Mouse (Mus musculus): ENCODE results near the gene Copb2. TPM values are rescaled to one million over a fixed set of nuclear protein-coding genes. Genes with fewer than 3 reads are reported as not detected.

Gene Copb2
- polyA plus RNA-seq, 1 experiment from 2014 or later = 169 TPM

DNA sequence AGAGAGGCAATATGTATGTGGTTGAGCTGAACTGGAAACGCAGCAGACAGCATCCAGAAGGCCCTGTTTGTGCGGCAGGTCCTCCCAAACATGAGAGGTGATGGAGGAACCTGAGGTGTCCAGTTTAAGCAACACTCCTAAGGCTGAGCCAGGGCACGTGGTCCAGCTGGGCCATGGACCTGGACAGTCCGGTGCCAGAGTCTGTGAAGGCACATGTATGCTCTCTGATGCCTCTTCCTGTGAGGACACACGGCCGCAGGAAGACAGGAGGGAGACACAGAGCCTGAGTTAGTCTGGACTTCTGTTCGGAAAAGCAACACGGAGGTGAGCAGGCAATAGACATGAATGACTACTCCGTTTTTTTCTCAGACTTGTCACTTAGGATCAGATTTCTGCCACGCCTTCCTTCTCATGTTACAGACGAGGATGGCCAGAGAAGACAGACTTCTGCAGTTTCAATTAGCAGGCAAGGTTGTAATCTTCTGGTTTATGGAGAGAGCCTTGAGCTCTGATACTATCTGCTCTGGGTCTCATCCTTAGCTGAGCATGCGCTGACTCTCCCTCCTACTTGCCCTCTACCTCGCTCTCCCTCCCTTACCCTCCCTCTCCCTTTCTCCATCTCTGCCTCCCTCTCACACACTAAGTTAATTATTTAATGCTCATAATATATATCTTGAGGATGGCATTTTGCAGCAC lies 25.4 kb upstream of the Copb2 start:
- no peaks in the 10 kb centered on the region for H3K27me3 ChIP-seq (ENCODE audit: control insufficient read depth, insufficient read depth, low read depth, low read length)
- H3K36me3 ChIP-seq (ENCODE audit: control insufficient read depth, insufficient read depth, low read length) = no peaks in the 10 kb centered on the region
- H3K4me3 ChIP-seq (ENCODE audit: low read length) = no peak overlapping the region
- H3K4me2 ChIP-seq (ENCODE audit: low read depth, low read length) = peak overlapping the region; percentile 41
- H3K9me3 ChIP-seq (ENCODE audit: control insufficient read depth, low read length) = no peaks in the 10 kb centered on the region
- peaks cover 5% of the 10 kb centered on the region; the same call in 1 of the 2 replicates for H3K4me1 ChIP-seq (replicated peaks; ENCODE audit: control insufficient read depth, insufficient read depth, low read length)
- 25% methylated on average over 13 of the region's 13 CpGs for WGBS
- H3K27ac ChIP-seq (ENCODE audit: low read length) = no peak overlapping the region
- peak; percentile 45; the same call in 1 of the 2 replicates for ATAC-seq (ENCODE audit: low read depth)
- peak overlapping the region; percentile 34 for H3K9ac ChIP-seq (ENCODE audit: low read length)

GRCm38 (mm10) chr9:98538713-98539360 lies 24.7 kb upstream of the Copb2 start:
- no peaks in the 10 kb centered on the region for H3K27me3 ChIP-seq (ENCODE audit: control insufficient read depth, insufficient read depth, low read depth, low read length)
- no peaks in the 10 kb centered on the region for H3K36me3 ChIP-seq (ENCODE audit: control insufficient read depth, insufficient read depth, low read length)
- no peak overlapping the region for H3K4me3 ChIP-seq (ENCODE audit: low read length)
- H3K27ac ChIP-seq (ENCODE audit: low read length) = no peak overlapping the region
- peaks cover 5% of the 10 kb centered on the region; the same call in 1 of the 2 replicates for H3K4me1 ChIP-seq (replicated peaks; ENCODE audit: control insufficient read depth, insufficient read depth, low read length)
- H3K9me3 ChIP-seq (ENCODE audit: control insufficient read depth, low read length) = no peaks in the 10 kb centered on the region
- H3K4me2 ChIP-seq (ENCODE audit: low read depth, low read length) = peak overlapping the region; percentile 41
- peak; percentile 79 for ATAC-seq (ENCODE audit: low read depth)
- H3K9ac ChIP-seq (ENCODE audit: low read length) = peak overlapping the region; percentile 34; the same call in 1 of the 2 replicates
- WGBS = 4% methylated on average over 13 of the region's 13 CpGs

- Histone ChIP-seq H3K36me3 (ENCODE audit: control insufficient read depth, insufficient read depth, low read length) (no peaks in the 10 kb centered on the region), H3K9ac (ENCODE audit: low read length) (no peak overlapping the region), H3K4me3 (ENCODE audit: low read length) (no peak overlapping the region), H3K27ac (ENCODE audit: low read length) (no peak overlapping the region), H3K27me3 (ENCODE audit: control insufficient read depth, insufficient read depth, low read depth, low read length) (no peaks in the 10 kb centered on the region), H3K4me1 (replicated peaks; ENCODE audit: control insufficient read depth, insufficient read depth, low read length) (no peaks in the 10 kb centered on the region), H3K4me2 (ENCODE audit: low read depth, low read length) (no peak overlapping the region), H3K9me3 (ENCODE audit: control insufficient read depth, low read length) (no peaks in the 10 kb centered on the region)
- WGBS = 78% methylated on average over 3 of the region's 3 CpGs
- no peak for ATAC-seq (ENCODE audit: low read depth)
Observed at GRCm38 (mm10) chr9:98544042-98544441, 19.5 kb upstream of the Copb2 start.

DNA sequence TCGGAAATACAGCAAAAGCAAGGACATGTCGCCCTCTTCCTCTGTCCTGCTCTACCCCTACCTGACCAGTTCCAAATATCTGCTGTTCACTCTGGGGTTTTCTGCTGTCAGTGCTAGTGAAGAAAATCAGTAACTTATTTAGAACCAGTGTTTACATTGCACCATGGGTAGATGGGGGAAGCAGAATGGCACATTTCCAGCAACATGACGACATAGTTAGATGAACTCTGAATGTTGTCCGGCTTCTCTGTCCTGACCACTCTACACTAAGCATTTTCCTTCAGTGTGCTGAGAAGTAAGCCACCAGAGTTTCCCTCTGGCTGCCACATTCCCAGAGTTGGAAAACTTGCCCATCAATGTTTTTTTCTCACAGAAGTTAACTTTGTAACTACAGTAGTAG lies 20.3 kb downstream of the Copb2 start:
- Histone ChIP-seq H3K9me3 (ENCODE audit: control insufficient read depth, low read length) (no peaks in the 10 kb centered on the region), H3K36me3 (ENCODE audit: control insufficient read depth, insufficient read depth, low read length) (peaks cover 62% of the 10 kb centered on the region), H3K4me2 (ENCODE audit: low read depth, low read length) (no peak overlapping the region), H3K4me1 (replicated peaks; ENCODE audit: control insufficient read depth, insufficient read depth, low read length) (no peaks in the 10 kb centered on the region), H3K4me3 (ENCODE audit: low read length) (no peak overlapping the region), H3K27me3 (ENCODE audit: control insufficient read depth, insufficient read depth, low read depth, low read length) (no peaks in the 10 kb centered on the region), H3K27ac (ENCODE audit: low read length) (no peak overlapping the region), H3K9ac (ENCODE audit: low read length) (no peak overlapping the region)
- 75% methylated on average over 4 of the region's 4 CpGs for WGBS
- no peak for ATAC-seq (ENCODE audit: low read depth)

GRCm38 (mm10) chr9:98600094-98600493 lies 36.6 kb downstream of the Copb2 start:
- Histone ChIP-seq H3K4me3 (ENCODE audit: low read length) (no peak overlapping the region; the same call in 1 of the 2 replicates), H3K4me1 (replicated peaks; ENCODE audit: control insufficient read depth, insufficient read depth, low read length) (peaks cover 7% of the 10 kb centered on the region; the same call in 1 of the 2 replicates), H3K4me2 (ENCODE audit: low read depth, low read length) (no peak overlapping the region), H3K9ac (ENCODE audit: low read length) (no peak overlapping the region), H3K36me3 (ENCODE audit: control insufficient read depth, insufficient read depth, low read length) (peaks cover 10% of the 10 kb centered on the region; the same call in 1 of the 2 replicates), H3K9me3 (ENCODE audit: control insufficient read depth, low read length) (no peaks in the 10 kb centered on the region), H3K27me3 (ENCODE audit: control insufficient read depth, insufficient read depth, low read depth, low read length) (no peaks in the 10 kb centered on the region), H3K27ac (ENCODE audit: low read length) (no peak overlapping the region)
- WGBS = 77% methylated on average over 6 of the region's 6 CpGs
- ATAC-seq (ENCODE audit: low read depth) = no peak

DNA sequence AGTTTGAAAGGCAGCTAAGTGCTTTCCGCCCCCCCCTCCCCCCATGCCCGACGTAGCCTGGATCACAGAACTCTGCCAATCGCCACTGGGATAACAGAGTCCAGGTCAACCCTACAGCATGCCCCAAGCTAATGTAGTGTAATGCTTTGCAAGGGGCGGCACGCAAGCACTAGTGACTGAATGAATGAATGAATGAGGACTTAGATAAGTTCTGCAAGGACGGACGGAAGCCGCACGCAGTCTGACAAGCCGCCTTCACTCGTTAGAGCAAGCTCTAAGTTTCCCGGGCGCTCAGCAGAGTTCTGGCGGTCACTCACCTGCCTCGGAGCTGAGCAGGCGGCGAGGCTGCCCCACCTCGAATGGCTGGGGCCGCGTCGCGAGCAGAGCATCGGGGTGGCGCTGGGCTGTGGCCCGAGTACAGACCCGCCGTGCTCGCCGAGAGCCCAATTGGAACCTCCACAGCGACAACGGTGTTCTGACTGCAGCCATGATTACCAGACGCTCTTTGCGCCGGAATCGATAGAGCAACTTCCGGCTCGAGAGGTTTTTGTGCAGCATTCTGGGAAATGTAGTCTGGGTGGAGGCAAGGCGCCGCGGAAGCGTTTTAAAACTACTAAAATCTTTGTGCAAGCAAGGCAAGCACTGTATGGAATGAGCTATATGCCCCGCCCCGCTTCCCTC lies 37.8 kb downstream of the Copb2 start, which contains the start of gene Mrps22:
TSS of gene Mrps22 (minus strand) at position 505 of the 681 bp plus-strand sequence.
- Histone ChIP-seq H3K4me1 (replicated peaks; ENCODE audit: control insufficient read depth, insufficient read depth, low read length) (peaks cover 7% of the 10 kb centered on the region; the same call in 1 of the 2 replicates), H3K27ac (ENCODE audit: low read length) (no peak within 1 kb of the TSS), H3K4me3 (ENCODE audit: low read length) (peak within 1 kb of the TSS; percentile 84), H3K9me3 (ENCODE audit: control insufficient read depth, low read length) (no peaks in the 10 kb centered on the region), H3K9ac (ENCODE audit: low read length) (peak within 1 kb of the TSS; percentile 86), H3K27me3 (ENCODE audit: control insufficient read depth, insufficient read depth, low read depth, low read length) (no peaks in the 10 kb centered on the region), H3K36me3 (ENCODE audit: control insufficient read depth, insufficient read depth, low read length) (peaks cover 10% of the 10 kb centered on the region; the same call in 1 of the 2 replicates), H3K4me2 (ENCODE audit: low read depth, low read length) (peak within 1 kb of the TSS; percentile 93)
- ATAC-seq (ENCODE audit: low read depth) = peak; percentile 97
- under 1% methylated on average over 44 of the region's 44 CpGs for WGBS

DNA sequence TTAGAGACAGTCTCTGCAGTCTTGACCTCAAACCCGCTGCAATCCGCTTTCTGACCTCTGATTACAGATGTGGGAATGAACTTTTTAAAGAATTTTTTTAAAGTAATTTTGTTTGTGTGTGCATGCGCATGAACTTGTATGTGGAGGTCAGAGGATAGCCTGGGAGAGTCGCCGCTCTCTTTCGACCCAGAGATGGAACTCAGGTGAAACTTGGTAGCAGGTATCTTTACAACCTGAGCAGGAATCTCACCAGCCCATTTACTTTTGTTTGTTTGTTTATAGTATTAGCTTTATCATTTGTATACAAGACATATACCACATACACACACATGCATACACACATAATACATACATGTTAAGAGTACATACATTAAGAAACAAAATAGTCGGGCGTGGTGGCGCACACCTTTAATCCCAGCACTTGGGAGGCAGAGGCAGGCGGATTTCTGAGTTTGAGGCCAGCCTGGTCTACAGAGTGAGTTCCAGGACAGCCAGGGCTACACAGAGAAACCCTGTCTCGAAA lies 38.4 kb downstream of the Copb2 start:
- Histone ChIP-seq H3K4me3 (ENCODE audit: low read length) (peak overlapping the region; percentile 84), H3K4me1 (replicated peaks; ENCODE audit: control insufficient read depth, insufficient read depth, low read length) (peaks cover 7% of the 10 kb centered on the region; the same call in 1 of the 2 replicates), H3K9me3 (ENCODE audit: control insufficient read depth, low read length) (no peaks in the 10 kb centered on the region), H3K27ac (ENCODE audit: low read length) (no peak overlapping the region), H3K27me3 (ENCODE audit: control insufficient read depth, insufficient read depth, low read depth, low read length) (no peaks in the 10 kb centered on the region), H3K4me2 (ENCODE audit: low read depth, low read length) (peak overlapping the region; percentile 93), H3K36me3 (ENCODE audit: control insufficient read depth, insufficient read depth, low read length) (peaks cover 8% of the 10 kb centered on the region; the same call in 1 of the 2 replicates), H3K9ac (ENCODE audit: low read length) (peak overlapping the region; percentile 33; the same call in 1 of the 2 replicates)
- WGBS = 47% methylated on average over 11 of the region's 11 CpGs
- no peak; the same call in 1 of the 2 replicates for ATAC-seq (ENCODE audit: low read depth)

GRCm38 (mm10) chr9:98604896-98605295 lies 41.4 kb downstream of the Copb2 start:
- H3K4me2 ChIP-seq (ENCODE audit: low read depth, low read length) = no peak overlapping the region
- H3K9ac ChIP-seq (ENCODE audit: low read length) = no peak overlapping the region
- H3K9me3 ChIP-seq (ENCODE audit: control insufficient read depth, low read length) = no peaks in the 10 kb centered on the region
- ATAC-seq (ENCODE audit: low read depth) = no peak
- no peaks in the 10 kb centered on the region for H3K36me3 ChIP-seq (ENCODE audit: control insufficient read depth, insufficient read depth, low read length)
- H3K27ac ChIP-seq (ENCODE audit: low read length) = no peak overlapping the region
- H3K27me3 ChIP-seq (ENCODE audit: control insufficient read depth, insufficient read depth, low read depth, low read length) = no peaks in the 10 kb centered on the region
- H3K4me3 ChIP-seq (ENCODE audit: low read length) = no peak overlapping the region
- peaks cover 7% of the 10 kb centered on the region; the same call in 1 of the 2 replicates for H3K4me1 ChIP-seq (replicated peaks; ENCODE audit: control insufficient read depth, insufficient read depth, low read length)
- 58% methylated on average over 4 of the region's 4 CpGs for WGBS
